Mouse (Mus musculus) brain, adult 2 months (tissue): ENCODE results near the gene Myadm.
"Not testable (repeated sequence)": the region's sequence is repeated elsewhere in the genome, so short reads cannot be mapped to it uniquely, and the experiment has no call there.

Experiments
- DNase-seq: peaks from one replicate; pipeline ENCODE4 v3.0.0; 2011; ENCODE audit warnings: low read depth, low spot score

The Myadm gene

GRCm38 (mm10) chr7:3290257-3291033, 1.6 kb downstream of the Myadm start:
- DNase-seq = peak; percentile 95

GRCm38 (mm10) chr7:3291197-3291596, 2.3 kb downstream of the Myadm start:
- no peak for DNase-seq

- DNase-seq = no peak
Measured at GRCm38 (mm10) chr7:3291764-3292163, 2.9 kb downstream of the Myadm start.

- DNase-seq = not testable (repeated sequence)
Measured at GRCm38 (mm10) chr7:3292271-3292670, 3.4 kb downstream of the Myadm start.

- DNase-seq = no peak
Measured at GRCm38 (mm10) chr7:3292791-3293190, 3.9 kb downstream of the Myadm start.

GRCm38 (mm10) chr7:3294794-3295193, 5.9 kb downstream of the Myadm start:
- DNase-seq = no peak

- no peak for DNase-seq
Measured at GRCm38 (mm10) chr7:3295321-3296110, 6.6 kb downstream of the Myadm start.

GRCm38 (mm10) chr7:3296711-3297110, 7.8 kb downstream of the Myadm start:
- DNase-seq = no peak

GRCm38 (mm10) chr7:3299941-3300617, 11.2 kb downstream of the Myadm start:
- peak; percentile 66 for DNase-seq

- DNase-seq = no peak
Measured at GRCm38 (mm10) chr7:3300891-3301627, 12.2 kb downstream of the Myadm start.

- peak; percentile 86 for DNase-seq
Measured at GRCm38 (mm10) chr7:3301628-3302555, 13.0 kb downstream of the Myadm start.

- peak; percentile 77 for DNase-seq
Measured at GRCm38 (mm10) chr7:3302556-3303275, 13.8 kb downstream of the Myadm start.

GRCm38 (mm10) chr7:3303276-3303781, 14.4 kb downstream of the Myadm start:
- DNase-seq = peak; percentile 88

- no peak for DNase-seq
Measured at GRCm38 (mm10) chr7:3303789-3304188, 14.9 kb downstream of the Myadm start.

- DNase-seq = peak; percentile 66
Measured at GRCm38 (mm10) chr7:3304298-3304697, 15.4 kb downstream of the Myadm start.

GRCm38 (mm10) chr7:3306400-3306799, 17.5 kb downstream of the Myadm start:
- no peak for DNase-seq

GRCm38 (mm10) chr7:3308646-3309045, 19.8 kb downstream of the Myadm start:
- DNase-seq = no peak

GRCm38 (mm10) chr7:3310233-3310632, 21.4 kb downstream of the Myadm start:
- no peak for DNase-seq

- DNase-seq = no peak
Measured at GRCm38 (mm10) chr7:3313571-3313970, 24.7 kb downstream of the Myadm start.

- no peak for DNase-seq
Measured at GRCm38 (mm10) chr7:3314121-3314520, 25.2 kb downstream of the Myadm start.
